Mouse (Mus musculus) kidney, adult 9 months (tissue): ENCODE measurements at regions not wholly inside any gene's neighbourhood (a gene's known extent, or its start where the extent isn't known, plus 50 kb on each side); places are given as distances from the start of the nearest gene placed in this dataset.

Source experiments
- DNase-seq: peaks from one replicate; pipeline ENCODE4 v3.0.0; 2022

DNA sequence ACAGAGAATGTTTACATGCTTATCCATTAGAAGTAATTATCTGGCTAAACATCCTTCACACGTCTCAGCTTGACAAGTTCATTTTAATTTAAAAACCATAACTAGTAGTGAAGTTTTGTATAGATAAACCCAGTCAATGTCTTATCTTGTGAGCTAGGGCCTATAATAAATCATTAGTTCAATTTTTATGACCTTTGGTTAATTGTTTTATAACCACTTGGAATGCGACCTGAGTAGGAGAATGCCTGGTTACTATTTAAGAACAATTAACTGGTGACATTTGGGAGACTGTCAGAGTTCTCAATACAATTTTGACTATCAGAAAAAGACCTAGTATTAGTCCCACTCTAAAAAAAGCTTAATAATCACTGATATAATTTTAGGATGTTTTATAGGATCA lies 813.6 kb downstream of the Gm9008 start:
- peak; percentile 5 for DNase-seq

DNA sequence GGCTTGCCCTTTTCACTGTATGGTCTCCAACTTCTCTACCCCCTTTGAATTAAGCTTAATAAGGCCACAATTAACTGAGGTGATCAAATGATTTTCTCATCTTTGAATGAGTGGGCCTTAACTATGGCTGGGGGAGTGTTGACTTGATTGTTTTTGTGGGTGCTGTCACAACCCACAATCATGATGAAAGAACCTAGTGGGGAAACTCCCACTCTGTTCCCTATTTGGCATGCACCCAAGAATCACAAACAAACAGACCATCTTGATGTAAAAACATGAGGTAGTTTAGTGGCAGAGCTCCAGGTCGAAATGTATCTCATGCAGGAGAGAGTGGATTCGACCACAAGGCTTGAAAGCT lies 853.2 kb downstream of the Gm9008 start:
- DNase-seq: no peak

GRCm38 (mm10) chr6:75643581-75644362 lies 853.8 kb downstream of the Gm9008 start:
- DNase-seq: no peak

GRCm38 (mm10) chr6:75636050-75636449 lies 861.5 kb downstream of the Gm9008 start:
- DNase-seq: no peak

- DNase-seq: no peak
Measured at GRCm38 (mm10) chr6:75602536-75603279, 894.9 kb downstream of the Gm9008 start.

GRCm38 (mm10) chr6:75558431-75558830 lies 939.2 kb downstream of the Gm9008 start:
- no peak for DNase-seq

DNA sequence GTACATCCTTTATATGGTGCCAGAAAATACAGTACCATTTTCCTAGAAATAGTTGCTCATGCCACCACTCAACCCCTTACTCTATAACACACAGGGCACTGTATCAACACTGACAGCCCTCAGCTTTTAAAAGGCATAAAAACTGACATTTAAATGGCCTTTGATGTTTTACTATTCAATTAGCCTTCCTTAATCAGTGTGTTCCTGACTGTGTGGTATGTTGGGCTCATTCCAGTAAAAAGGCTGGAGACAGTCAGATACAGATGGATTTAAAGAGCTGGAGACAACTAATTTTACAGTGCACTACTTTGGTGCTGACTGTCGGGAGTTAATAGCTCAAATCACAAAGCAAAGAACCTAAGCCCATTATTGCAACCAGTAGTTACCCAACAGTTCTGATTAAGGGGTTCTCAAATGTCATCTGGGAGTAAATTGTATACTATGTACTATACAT lies 955.3 kb downstream of the Gm9008 start:
- DNase-seq: no peak

GRCm38 (mm10) chr6:75539703-75540102 lies 957.9 kb downstream of the Gm9008 start:
- peak; percentile 10 for DNase-seq
